Mouse (Mus musculus) induced T-regulatory cell, adult 2 months (primary cell): ENCODE measurements around the gene Pdcd1lg2.

ENCODE experiments used
- DNase-seq: peaks from one replicate; pipeline ENCODE4 v3.0.0-alpha.2; 2012; ENCODE audit warnings: low read depth

Pdcd1lg2 gene

DNA sequence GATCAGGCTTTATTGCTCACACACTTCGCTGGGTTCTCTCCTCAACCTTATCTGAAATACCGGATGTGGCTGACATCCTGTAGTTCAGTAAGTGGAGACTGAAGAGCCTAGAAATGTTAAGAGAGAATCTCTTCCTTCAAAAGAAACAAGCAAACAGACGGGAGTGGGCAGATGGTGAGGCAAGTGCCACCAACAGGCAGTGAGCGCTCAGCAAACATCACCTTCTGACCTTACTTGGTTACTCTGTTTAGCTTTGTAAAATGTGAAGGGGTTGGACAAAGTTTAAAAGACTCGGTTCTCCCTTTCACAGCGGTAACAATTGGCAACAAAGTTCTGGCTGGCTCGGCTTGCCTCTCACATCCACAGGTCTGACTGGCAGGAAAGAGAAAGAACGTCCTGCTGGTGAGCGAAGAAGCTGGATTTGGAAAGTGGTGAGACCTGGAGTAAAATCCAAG lies 8.0 kb downstream of the Pdcd1lg2 start:
- peak; percentile 87 for DNase-seq

GRCm38 (mm10) chr19:29419506-29419905 lies 8.8 kb downstream of the Pdcd1lg2 start:
- DNase-seq = no peak

DNA sequence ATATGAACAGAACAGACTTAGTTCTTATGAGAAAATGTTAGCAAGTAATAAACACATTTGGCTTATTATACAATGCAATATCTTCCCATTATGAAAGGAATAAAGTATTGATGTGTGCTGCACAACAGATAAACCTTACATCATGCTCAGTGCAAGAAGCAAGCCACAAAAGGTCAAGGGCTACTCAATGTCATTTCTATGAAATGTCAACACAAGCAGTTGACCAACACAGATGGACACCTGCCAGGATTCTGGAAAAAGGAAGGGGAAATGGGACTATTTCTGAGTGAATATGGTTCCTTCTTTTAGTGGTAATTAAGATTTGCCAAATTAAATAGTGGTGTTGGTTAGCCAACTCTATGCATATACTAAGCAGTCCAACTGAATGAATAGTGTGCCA lies 9.2 kb downstream of the Pdcd1lg2 start:
- no peak for DNase-seq

- no peak for DNase-seq
Measured at GRCm38 (mm10) chr19:29420397-29420796, 9.7 kb downstream of the Pdcd1lg2 start.

- peak; percentile 64 for DNase-seq
Measured at GRCm38 (mm10) chr19:29422013-29422645, 11.4 kb downstream of the Pdcd1lg2 start.

GRCm38 (mm10) chr19:29422796-29423195 lies 12.1 kb downstream of the Pdcd1lg2 start:
- DNase-seq = no peak

- no peak for DNase-seq
Measured at GRCm38 (mm10) chr19:29430516-29430915, 19.8 kb downstream of the Pdcd1lg2 start.

- DNase-seq = peak; percentile 90
Measured at GRCm38 (mm10) chr19:29430953-29431352, 20.2 kb downstream of the Pdcd1lg2 start.

- DNase-seq = no peak
Measured at GRCm38 (mm10) chr19:29436793-29437479, 26.2 kb downstream of the Pdcd1lg2 start.

GRCm38 (mm10) chr19:29437849-29438248 lies 27.1 kb downstream of the Pdcd1lg2 start:
- DNase-seq = no peak

- no peak for DNase-seq
Measured at GRCm38 (mm10) chr19:29439242-29439641, 28.5 kb downstream of the Pdcd1lg2 start.

GRCm38 (mm10) chr19:29442492-29442891 lies 31.8 kb downstream of the Pdcd1lg2 start:
- DNase-seq = no peak

DNA sequence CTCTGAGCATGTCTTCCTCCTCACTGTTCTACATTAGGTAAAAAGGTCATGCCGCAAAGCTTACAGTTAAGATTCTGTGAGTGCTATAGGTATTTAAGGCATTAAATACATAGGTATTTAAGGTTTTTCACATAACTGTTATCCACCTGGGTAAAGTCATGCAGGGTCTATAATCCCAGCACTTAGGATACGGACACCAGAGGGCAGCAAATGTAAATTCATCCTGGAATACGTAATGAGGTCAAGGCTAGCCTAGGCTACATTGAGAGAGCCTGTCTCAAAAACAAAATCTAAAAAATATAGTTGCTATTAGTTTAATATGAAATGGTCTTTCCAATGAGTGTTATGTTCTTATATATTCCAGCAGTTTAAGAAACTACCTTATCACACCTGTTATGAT lies 33.6 kb downstream of the Pdcd1lg2 start:
- peak; percentile 30 for DNase-seq

DNA sequence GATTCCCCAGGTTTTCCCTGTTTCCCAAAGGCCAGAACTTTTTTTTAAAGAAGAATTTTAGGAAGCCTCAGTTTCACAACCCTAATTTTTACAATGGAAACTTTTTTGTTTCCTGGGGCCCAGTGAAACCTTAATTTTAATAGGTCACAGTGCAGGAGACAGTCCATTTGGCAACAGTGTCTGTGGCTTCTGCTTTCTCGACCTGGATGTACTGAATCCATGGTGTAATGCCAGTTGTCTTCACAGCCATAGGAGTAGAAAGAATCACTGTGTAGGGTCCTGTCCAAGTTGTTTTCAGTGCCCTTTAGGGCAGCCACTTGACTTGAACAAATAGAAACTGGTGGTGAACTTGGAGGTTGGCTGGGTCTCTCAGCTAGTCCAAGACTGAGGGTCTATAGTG lies 37.7 kb downstream of the Pdcd1lg2 start:
- no peak for DNase-seq

GRCm38 (mm10) chr19:29450376-29450775 lies 39.7 kb downstream of the Pdcd1lg2 start:
- DNase-seq = no peak

DNA sequence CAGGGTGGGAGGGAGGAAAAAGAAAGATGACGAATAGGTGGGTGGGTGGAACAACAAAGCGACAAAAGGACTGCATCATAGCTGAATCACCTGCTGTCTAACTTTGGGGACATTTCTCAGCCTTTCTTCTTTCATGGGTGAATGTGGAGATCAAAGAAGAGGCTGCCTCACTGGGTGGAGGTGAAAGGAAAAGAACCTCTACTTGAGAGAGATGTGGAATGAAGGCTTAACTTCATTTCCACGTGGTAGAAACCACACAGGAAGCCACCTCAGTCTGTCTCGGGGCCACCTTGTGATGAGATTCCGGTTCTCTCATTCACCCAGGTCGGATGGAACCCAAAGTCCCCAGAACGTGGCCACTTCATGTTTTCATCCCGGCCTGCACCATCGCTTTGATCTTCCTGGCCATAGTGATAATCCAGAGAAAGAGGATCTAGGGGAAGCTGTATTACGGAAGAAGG lies 43.5 kb downstream of the Pdcd1lg2 start:
- DNase-seq = peak; percentile 94

- DNase-seq = peak; percentile 66
Measured at GRCm38 (mm10) chr19:29455156-29455555, 44.4 kb downstream of the Pdcd1lg2 start.

GRCm38 (mm10) chr19:29457982-29458381 lies 47.3 kb downstream of the Pdcd1lg2 start:
- no peak for DNase-seq

DNA sequence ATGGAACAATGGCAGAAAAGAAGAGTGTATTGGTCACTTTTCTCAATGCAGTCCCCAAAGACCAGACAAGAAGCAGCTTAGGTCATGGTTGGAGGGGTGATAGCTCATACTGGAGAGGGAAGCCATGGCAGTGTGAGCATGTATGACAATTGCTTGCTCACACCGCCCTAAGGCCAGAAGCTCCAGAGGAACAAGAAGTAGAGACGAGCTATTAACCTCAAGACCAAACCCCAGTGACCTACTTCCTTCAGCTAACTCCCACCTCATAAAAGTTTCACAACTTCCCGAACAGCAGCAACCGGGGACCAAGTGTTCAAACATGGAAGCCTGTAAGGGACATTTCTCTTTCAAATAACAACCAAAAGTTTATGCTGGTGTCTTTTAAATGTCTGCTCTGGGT lies 51.7 kb downstream of the Pdcd1lg2 start:
- DNase-seq = no peak

- DNase-seq = peak; percentile 48
Measured at GRCm38 (mm10) chr19:29463645-29464395, 53.1 kb downstream of the Pdcd1lg2 start.

DNA sequence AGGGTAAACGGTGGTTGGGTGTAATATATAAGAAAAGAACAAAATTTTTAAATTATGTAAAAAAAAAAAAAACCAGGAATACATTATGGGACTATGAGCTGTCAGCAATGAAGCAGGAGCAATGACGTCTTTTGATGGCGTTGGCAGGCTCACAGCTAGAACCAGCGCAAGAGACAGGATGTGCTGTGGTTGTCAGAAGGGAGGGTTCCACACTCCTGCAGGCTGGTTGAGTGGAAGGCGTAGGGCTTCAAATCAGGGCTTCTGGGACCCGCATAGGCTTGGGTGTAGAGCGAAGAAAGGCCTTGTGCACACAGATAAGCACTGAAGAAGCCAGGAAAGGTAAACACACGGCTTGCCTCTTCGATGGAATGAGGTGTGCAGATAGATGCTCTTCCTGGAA lies 56.1 kb downstream of the Pdcd1lg2 start:
- peak; percentile 80 for DNase-seq

GRCm38 (mm10) chr19:29468941-29469685 lies 58.4 kb downstream of the Pdcd1lg2 start:
- DNase-seq = peak; percentile 11
